Mouse (Mus musculus): ENCODE data around the gene Ttll11. TPM values are rescaled to one million over a fixed set of nuclear protein-coding genes. Genes with fewer than 3 reads are reported as not detected.
A peak's percentile ranks its signal among the peaks of the same experiment; 100 is the strongest.

The Ttll11 gene
- polyA plus RNA-seq, 1 experiment from 2014 or later, result 2.1 TPM

- Histone ChIP-seq H3K4me3 (ENCODE audit: low read depth, low read length) (no peak overlapping the region), H3K27ac (replicated peaks; ENCODE audit: low read depth, low read length) (no peak overlapping the region), H3K36me3 (replicated peaks; ENCODE audit: control insufficient read depth, insufficient read depth, low read depth, low read length) (no peaks in the 10 kb centered on the region; the same call in 1 of the 2 replicates), H3K27me3 (ENCODE audit: control insufficient read depth, insufficient read depth, low read length) (no peaks in the 10 kb centered on the region), H3K9ac (replicated peaks; ENCODE audit: low read length) (no peak overlapping the region), H3K9me3 (replicated peaks; ENCODE audit: control insufficient read depth, low read length) (no peaks in the 10 kb centered on the region), H3K4me2 (ENCODE audit: low read depth, low read length) (no peak overlapping the region), H3K4me1 (ENCODE audit: control insufficient read depth, insufficient read depth, low read length) (peaks cover 4% of the 10 kb centered on the region)
- DNase-seq (ENCODE audit: low spot score) (no peak), ATAC-seq (replicated peaks; ENCODE audit: insufficient number of reproducible peaks, low FRiP score, low TSS enrichment, low read depth) (no peak)
- 86% methylated on average over 3 of the region's 3 CpGs for WGBS
These were observed 276.5 kb downstream of the Ttll11 start for GRCm38 (mm10) chr2:35703241-35703640.

GRCm38 (mm10) chr2:35702608-35703007 is 277.1 kb downstream of the Ttll11 start:
- Histone ChIP-seq H3K4me2 (ENCODE audit: low read depth, low read length) (no peak overlapping the region), H3K27ac (replicated peaks; ENCODE audit: low read depth, low read length) (no peak overlapping the region), H3K9me3 (replicated peaks; ENCODE audit: control insufficient read depth, low read length) (no peaks in the 10 kb centered on the region), H3K27me3 (ENCODE audit: control insufficient read depth, insufficient read depth, low read length) (no peaks in the 10 kb centered on the region), H3K4me3 (ENCODE audit: low read depth, low read length) (no peak overlapping the region), H3K9ac (replicated peaks; ENCODE audit: low read length) (no peak overlapping the region), H3K4me1 (ENCODE audit: control insufficient read depth, insufficient read depth, low read length) (peaks cover 4% of the 10 kb centered on the region), H3K36me3 (replicated peaks; ENCODE audit: control insufficient read depth, insufficient read depth, low read depth, low read length) (no peaks in the 10 kb centered on the region; the same call in 1 of the 2 replicates)
- peak; percentile 40 for DNase-seq (ENCODE audit: low spot score)
- ATAC-seq (replicated peaks; ENCODE audit: insufficient number of reproducible peaks, low FRiP score, low TSS enrichment, low read depth), result no peak
- WGBS, result 35% methylated on average over 6 of the region's 6 CpGs

- Histone ChIP-seq H3K4me2 (ENCODE audit: low read depth, low read length) (no peak overlapping the region), H3K9me3 (replicated peaks; ENCODE audit: control insufficient read depth, low read length) (no peaks in the 10 kb centered on the region), H3K9ac (replicated peaks; ENCODE audit: low read length) (no peak overlapping the region), H3K4me3 (ENCODE audit: low read depth, low read length) (no peak overlapping the region), H3K27ac (replicated peaks; ENCODE audit: low read depth, low read length) (no peak overlapping the region), H3K36me3 (replicated peaks; ENCODE audit: control insufficient read depth, insufficient read depth, low read depth, low read length) (no peaks in the 10 kb centered on the region), H3K4me1 (ENCODE audit: control insufficient read depth, insufficient read depth, low read length) (peaks cover 7% of the 10 kb centered on the region), H3K27me3 (ENCODE audit: control insufficient read depth, insufficient read depth, low read length) (no peaks in the 10 kb centered on the region)
- WGBS, result 73% methylated on average over 7 of the region's 7 CpGs
- ATAC-seq (replicated peaks; ENCODE audit: insufficient number of reproducible peaks, low FRiP score, low TSS enrichment, low read depth), result no peak
- no peak for DNase-seq (ENCODE audit: low spot score)
These were observed 277.7 kb downstream of the Ttll11 start for GRCm38 (mm10) chr2:35702001-35702400.

Other genes starting within 250 kb of the Ttll11 start
- gene Ndufa8, start 69.5 kb upstream of the Ttll11 start, polyA plus RNA-seq (2014; fragmentation: Nextera tagmentation; extraction: Ambion mirVana), result 200 and 206 TPM in 2 replicates
- not detected in 2 replicates for gene Morn5, start 69.5 kb upstream of the Ttll11 start, polyA plus RNA-seq (2014; fragmentation: Nextera tagmentation; extraction: Ambion mirVana)
- gene Lhx6, start 125.5 kb upstream of the Ttll11 start, polyA plus RNA-seq (2014; fragmentation: Nextera tagmentation; extraction: Ambion mirVana), result 10.9 and 11.6 TPM in 2 replicates
- gene Mrrf, start 156.5 kb upstream of the Ttll11 start, polyA plus RNA-seq (2014; fragmentation: Nextera tagmentation; extraction: Ambion mirVana), result 33.8 and 39.3 TPM in 2 replicates
- 109 and 114 TPM in 2 replicates for gene Rbm18, start 156.9 kb upstream of the Ttll11 start, polyA plus RNA-seq (2014; fragmentation: Nextera tagmentation; extraction: Ambion mirVana)